Mouse (Mus musculus) kidney, adult 18-20 months (tissue): ENCODE measurements around the gene Pappa2.

Experiments used
- DNase-seq: peaks from one replicate; pipeline ENCODE4 v3.0.0; 2021

Pappa2 gene

GRCm38 (mm10) chr1:158980390-158980789 is at the start of gene Pappa2:
Pappa2 (minus strand) TSS chr1:158980490.
- no peak for DNase-seq

GRCm38 (mm10) chr1:159029106-159029505 is 48.8 kb upstream of the Pappa2 start:
- DNase-seq, result no peak

GRCm38 (mm10) chr1:159014940-159015660 is 34.8 kb upstream of the Pappa2 start:
- DNase-seq, result no peak

GRCm38 (mm10) chr1:158987042-158987441 is 6.8 kb upstream of the Pappa2 start:
- DNase-seq, result no peak

- DNase-seq, result no peak
Measured at GRCm38 (mm10) chr1:158962340-158962739, 17.9 kb downstream of the Pappa2 start.

- DNase-seq, result no peak
Measured at GRCm38 (mm10) chr1:158960984-158961383, 19.3 kb downstream of the Pappa2 start.

GRCm38 (mm10) chr1:158960549-158960948 is 19.7 kb downstream of the Pappa2 start:
- no peak for DNase-seq

GRCm38 (mm10) chr1:158956361-158956760 is 23.9 kb downstream of the Pappa2 start:
- no peak for DNase-seq

GRCm38 (mm10) chr1:158954785-158955184 is 25.5 kb downstream of the Pappa2 start:
- no peak for DNase-seq

GRCm38 (mm10) chr1:158953479-158954207 is 26.6 kb downstream of the Pappa2 start:
- DNase-seq, result peak; percentile 54

GRCm38 (mm10) chr1:158949041-158949440 is 31.2 kb downstream of the Pappa2 start:
- no peak for DNase-seq

GRCm38 (mm10) chr1:158947981-158948735 is 32.1 kb downstream of the Pappa2 start:
- no peak for DNase-seq

GRCm38 (mm10) chr1:158944936-158945335 is 35.4 kb downstream of the Pappa2 start:
- DNase-seq, result no peak

- no peak for DNase-seq
Measured at GRCm38 (mm10) chr1:158942864-158943263, 37.4 kb downstream of the Pappa2 start.

GRCm38 (mm10) chr1:158940966-158941365 is 39.3 kb downstream of the Pappa2 start:
- no peak for DNase-seq

GRCm38 (mm10) chr1:158934447-158934846 is 45.8 kb downstream of the Pappa2 start:
- no peak for DNase-seq

- no peak for DNase-seq
Measured at GRCm38 (mm10) chr1:158931202-158931827, 49.0 kb downstream of the Pappa2 start.

GRCm38 (mm10) chr1:158929369-158929768 is 50.9 kb downstream of the Pappa2 start:
- DNase-seq, result no peak

- no peak for DNase-seq
Measured at GRCm38 (mm10) chr1:158920451-158920850, 59.8 kb downstream of the Pappa2 start.

- no peak for DNase-seq
Measured at GRCm38 (mm10) chr1:158918890-158919289, 61.4 kb downstream of the Pappa2 start.

GRCm38 (mm10) chr1:158917067-158917466 is 63.2 kb downstream of the Pappa2 start:
- no peak for DNase-seq

GRCm38 (mm10) chr1:158915592-158915991 is 64.7 kb downstream of the Pappa2 start:
- no peak for DNase-seq

- no peak for DNase-seq
Measured at GRCm38 (mm10) chr1:158910661-158911060, 69.6 kb downstream of the Pappa2 start.
